Mouse (Mus musculus): Measurements from ENCODE around the gene Ncbp3.

Ncbp3 gene

DNA sequence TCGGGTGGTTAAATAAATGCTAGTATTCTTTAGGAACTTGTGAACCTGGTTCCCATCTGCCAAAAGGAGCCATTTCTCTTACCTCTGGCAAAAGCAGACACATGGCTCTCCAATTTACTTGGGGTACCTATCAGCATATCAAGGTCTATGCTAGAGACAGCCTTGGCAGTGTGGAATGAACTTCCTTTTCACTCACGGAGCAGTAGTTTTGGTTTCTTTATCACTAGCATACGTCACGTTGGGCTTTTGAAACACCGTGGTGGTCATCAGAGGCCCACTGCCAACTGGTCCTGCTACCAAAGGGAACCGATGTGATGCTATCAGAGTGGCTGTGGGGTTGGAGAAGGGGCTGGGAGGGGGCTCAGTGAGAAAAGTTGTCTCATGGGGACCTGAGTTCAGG lies 85.4 kb downstream of the Ncbp3 start:
- in situ Hi-C loops (cut with MboI, MseI) = loop anchor here (5.0 to 10.0 kb wide), 2 partner anchors 39 to 58 kb away; no protein-coding TSS in a partner anchor

DNA sequence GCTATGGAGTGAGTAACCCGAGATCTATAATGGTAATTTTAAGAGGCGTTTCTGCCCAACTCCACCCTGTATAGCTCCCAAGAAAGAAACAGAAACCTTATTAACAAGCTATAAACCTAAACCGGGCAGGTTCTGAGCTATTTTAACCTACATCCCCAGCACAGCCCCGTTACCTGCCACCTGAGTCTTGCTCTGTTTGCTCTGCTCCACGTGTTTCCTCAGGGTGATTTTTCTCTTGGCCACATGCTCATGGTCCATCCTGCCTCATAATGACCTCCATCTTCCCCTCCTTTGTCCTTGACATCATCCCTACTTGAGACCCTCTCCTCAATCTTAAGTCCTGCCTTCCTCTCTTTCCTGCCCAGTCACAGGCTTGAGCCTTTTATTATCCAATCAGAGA lies 86.6 kb downstream of the Ncbp3 start:
- in situ Hi-C loops (cut with MboI, MseI) = loop anchor here (5.0 to 10.0 kb wide), 2 partner anchors 38 to 59 kb away; no protein-coding TSS in a partner anchor

DNA sequence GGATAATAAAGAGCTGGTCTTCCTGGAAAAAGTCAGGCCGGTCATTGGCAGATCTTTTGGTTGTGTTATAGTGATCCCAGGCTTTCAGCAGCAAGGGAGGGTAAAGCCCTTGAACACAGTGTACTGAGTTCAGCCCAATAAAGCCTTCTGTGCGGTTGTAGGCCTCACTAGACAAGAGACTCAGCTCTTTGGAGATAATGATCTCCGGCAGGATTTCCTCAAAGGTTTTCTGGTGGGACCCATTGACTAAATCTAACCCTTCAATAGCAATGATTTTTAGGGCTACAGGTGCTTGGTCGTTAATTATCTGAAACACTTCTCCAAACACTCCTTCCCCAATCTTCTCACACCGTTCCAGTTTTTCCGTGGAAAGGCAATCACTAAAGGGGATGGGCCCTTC lies 89.0 kb downstream of the Ncbp3 start:
- in situ Hi-C loops (cut with MboI, MseI) = loop anchor here in 1 of 2 experiments (10.0 kb wide), 1 partner anchor 62 kb away; no protein-coding TSS in a partner anchor

- in situ Hi-C loops (cut with MboI, MseI) = loop anchor here in 1 of 2 experiments (10.0 kb wide), 1 partner anchor 62 kb away; no protein-coding TSS in a partner anchor
These were observed 89.5 kb downstream of the Ncbp3 start for GRCm38 (mm10) chr11:73137116-73137515.

DNA sequence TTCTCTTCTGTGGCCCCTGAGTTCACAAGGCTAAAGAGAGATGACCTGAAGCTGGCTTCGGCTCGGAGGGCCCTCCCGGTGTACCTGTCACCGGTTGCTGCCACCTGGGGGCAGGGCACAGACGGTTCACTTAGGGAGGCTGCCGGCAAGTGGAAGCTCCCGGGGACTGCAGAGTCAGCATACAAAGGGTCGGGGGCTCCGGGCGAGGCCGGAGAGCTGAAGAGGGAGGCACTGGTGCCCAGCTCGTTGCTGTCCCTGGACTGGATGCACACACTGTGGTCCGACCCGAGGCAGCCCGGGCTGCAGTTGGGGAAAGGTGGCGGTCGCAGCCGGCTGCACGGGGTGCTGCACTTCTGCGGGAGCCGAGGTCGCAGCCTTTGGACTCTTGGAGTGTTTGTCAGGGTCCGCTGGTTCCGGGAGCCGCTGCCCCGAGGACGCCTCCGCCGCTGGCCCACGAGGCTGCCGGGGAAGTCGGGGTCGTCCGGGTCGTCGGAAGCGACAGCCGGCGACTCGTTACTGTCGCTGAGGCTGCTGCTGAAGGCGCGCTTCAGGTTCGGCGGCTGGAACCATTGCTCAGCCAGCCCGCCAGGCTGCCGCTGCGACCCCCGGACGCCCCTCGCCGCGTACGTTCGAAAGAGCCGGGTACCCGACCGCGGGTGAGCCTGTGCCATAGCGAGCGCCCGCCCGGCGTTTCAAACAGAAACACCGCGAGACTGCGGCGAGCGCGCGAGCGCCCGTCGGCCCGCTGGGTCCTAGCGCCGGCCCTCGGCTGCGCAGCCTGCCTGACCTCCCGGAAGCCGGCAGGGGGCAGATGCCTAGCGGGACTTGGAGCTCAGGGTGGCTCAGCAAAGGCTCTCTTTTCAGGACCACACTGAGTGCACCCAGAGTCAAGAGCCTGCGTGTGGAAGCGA lies 90.3 kb downstream of the Ncbp3 start, which contains the start of gene Haspin:
TSS of gene Haspin (minus strand) at position 704 of the 911 bp plus-strand sequence.
- in situ Hi-C loops (cut with MboI, MseI) = loop anchor here in 1 of 2 experiments (10.0 kb wide), 1 partner anchor 63 kb away; no protein-coding TSS in a partner anchor

Measured in T-helper 17 cell (primary cell).